Mouse (Mus musculus): Measurements from ENCODE around the gene Rpl11. TPM values are rescaled to one million over a fixed set of nuclear protein-coding genes. Genes with fewer than 3 reads are reported as not detected.

The Rpl11 gene
- polyA plus RNA-seq, 1 experiment from 2014 or later: 527 TPM

DNA sequence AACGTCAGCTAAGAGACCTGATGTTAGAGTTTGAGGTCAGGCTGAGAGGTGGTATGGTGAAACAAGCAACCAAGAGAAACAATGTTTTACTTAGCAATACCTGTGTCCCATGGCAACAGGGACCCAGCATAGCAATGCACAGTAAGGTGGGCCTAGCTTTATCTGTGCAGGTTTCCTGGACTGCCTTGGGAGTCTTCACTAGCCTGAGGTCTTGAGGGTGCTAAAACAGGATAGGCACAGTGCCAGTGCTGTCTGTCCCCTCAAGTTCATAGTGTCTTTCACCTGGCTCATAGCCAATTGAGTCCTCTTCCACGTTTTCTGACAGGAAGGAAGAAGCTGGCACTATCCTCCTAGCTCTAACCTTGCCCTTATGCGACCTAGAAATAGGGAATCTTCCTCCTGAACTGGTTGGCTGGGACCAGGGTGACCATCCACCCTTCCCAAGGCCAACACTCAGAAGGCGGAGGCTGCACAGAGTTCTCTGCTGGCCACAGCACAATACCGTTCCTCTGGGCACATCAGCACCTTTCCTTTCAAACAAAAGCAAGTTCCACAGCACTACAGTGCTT is 49.0 kb downstream of the Rpl11 start:
- Histone ChIP-seq H3K4me2 (replicated peaks; ENCODE audit: low read depth, low read length) (no peak overlapping the region), H3K9ac (ENCODE audit: low read depth, low read length) (no peak overlapping the region), H3K4me3 (ENCODE audit: low read length) (no peak overlapping the region), H3K36me3 (ENCODE audit: control insufficient read depth, insufficient read depth, low read length) (peaks cover 64% of the 10 kb centered on the region), H3K4me1 (ENCODE audit: control insufficient read depth, insufficient read depth, low read length) (no peaks in the 10 kb centered on the region), H3K27ac (ENCODE audit: low read depth, low read length) (no peak overlapping the region), H3K9me3 (ENCODE audit: control insufficient read depth, low read length) (no peaks in the 10 kb centered on the region), H3K27me3 (ENCODE audit: control insufficient read depth, insufficient read depth, low read length) (no peaks in the 10 kb centered on the region)
- WGBS: 89% methylated on average over 5 of the region's 5 CpGs
- ATAC-seq (ENCODE audit: low FRiP score, low TSS enrichment): no peak

GRCm38 (mm10) chr4:135995118-135995517 is 58.1 kb downstream of the Rpl11 start:
- no peaks in the 10 kb centered on the region for H3K27me3 ChIP-seq (ENCODE audit: control insufficient read depth, insufficient read depth, low read length)
- H3K4me2 ChIP-seq (replicated peaks; ENCODE audit: low read depth, low read length): no peak overlapping the region
- no peak for ATAC-seq (ENCODE audit: low FRiP score, low TSS enrichment)
- H3K36me3 ChIP-seq (ENCODE audit: control insufficient read depth, insufficient read depth, low read length): no peaks in the 10 kb centered on the region
- no peak overlapping the region for H3K9ac ChIP-seq (ENCODE audit: low read depth, low read length)
- peaks cover 9% of the 10 kb centered on the region; the same call in 1 of the 2 replicates for H3K9me3 ChIP-seq (ENCODE audit: control insufficient read depth, low read length)
- 90% methylated on average over 4 of the region's 4 CpGs for WGBS
- H3K4me3 ChIP-seq (ENCODE audit: low read length): no peak overlapping the region
- H3K27ac ChIP-seq (ENCODE audit: low read depth, low read length): no peak overlapping the region
- no peaks in the 10 kb centered on the region for H3K4me1 ChIP-seq (ENCODE audit: control insufficient read depth, insufficient read depth, low read length)

DNA sequence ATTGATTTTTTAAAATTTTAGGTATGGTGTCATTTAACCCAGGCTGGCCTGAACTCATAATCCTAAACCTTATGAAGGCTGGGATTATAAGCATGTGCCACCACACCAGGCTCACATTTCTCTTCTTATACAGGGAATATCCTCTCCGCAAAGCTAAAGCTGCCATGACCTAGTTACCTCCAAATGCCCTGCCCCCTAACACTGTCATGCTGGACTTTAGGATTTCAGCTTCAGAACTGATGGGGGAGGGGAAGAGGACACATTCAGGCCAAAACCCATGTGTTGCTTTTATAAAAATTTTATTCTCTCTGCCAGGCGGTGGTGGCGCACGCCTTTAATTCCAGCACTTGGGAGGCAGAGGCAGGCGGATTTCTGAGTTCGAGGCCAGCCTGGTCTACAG is 59.3 kb downstream of the Rpl11 start:
- no peak for ATAC-seq (ENCODE audit: low FRiP score, low TSS enrichment)
- no peak overlapping the region for H3K4me2 ChIP-seq (replicated peaks; ENCODE audit: low read depth, low read length)

GRCm38 (mm10) chr4:135987714-135988113 is 65.5 kb downstream of the Rpl11 start:
- no peaks in the 10 kb centered on the region for H3K9me3 ChIP-seq (ENCODE audit: control insufficient read depth, low read length)
- no peak for ATAC-seq (ENCODE audit: low FRiP score, low TSS enrichment)
- peak overlapping the region; percentile 86 for H3K27ac ChIP-seq (ENCODE audit: low read depth, low read length)
- peaks cover 9% of the 10 kb centered on the region for H3K4me1 ChIP-seq (ENCODE audit: control insufficient read depth, insufficient read depth, low read length)
- H3K4me2 ChIP-seq (replicated peaks; ENCODE audit: low read depth, low read length): peak overlapping the region; percentile 77
- peak overlapping the region; percentile 96; the same call in 1 of the 2 replicates for H3K9ac ChIP-seq (ENCODE audit: low read depth, low read length)
- H3K36me3 ChIP-seq (ENCODE audit: control insufficient read depth, insufficient read depth, low read length): peaks cover 17% of the 10 kb centered on the region; the same call in 1 of the 2 replicates
- H3K27me3 ChIP-seq (ENCODE audit: control insufficient read depth, insufficient read depth, low read length): no peaks in the 10 kb centered on the region
- 63% methylated on average over 9 of the region's 9 CpGs for WGBS
- H3K4me3 ChIP-seq (ENCODE audit: low read length): peak overlapping the region; percentile 88

More for the DNA sequence above, 59.3 kb downstream of the Rpl11 start:
- H3K4me3 ChIP-seq (ENCODE audit: low read length): no peak overlapping the region
- H3K27ac ChIP-seq (ENCODE audit: low read depth, low read length): no peak overlapping the region
- H3K36me3 ChIP-seq (ENCODE audit: control insufficient read depth, insufficient read depth, low read length): no peaks in the 10 kb centered on the region
- no peaks in the 10 kb centered on the region for H3K4me1 ChIP-seq (ENCODE audit: control insufficient read depth, insufficient read depth, low read length)
- peaks cover 9% of the 10 kb centered on the region; the same call in 1 of the 2 replicates for H3K9me3 ChIP-seq (ENCODE audit: control insufficient read depth, low read length)
- WGBS: 96% methylated on average over 6 of the region's 6 CpGs
- H3K27me3 ChIP-seq (ENCODE audit: control insufficient read depth, insufficient read depth, low read length): no peaks in the 10 kb centered on the region
- no peak overlapping the region for H3K9ac ChIP-seq (ENCODE audit: low read depth, low read length)

- Histone ChIP-seq H3K4me3 (ENCODE audit: low read length) (peak within 1 kb of the TSS; percentile 88), H3K9me3 (ENCODE audit: control insufficient read depth, low read length) (no peaks in the 10 kb centered on the region), H3K9ac (ENCODE audit: low read depth, low read length) (peak within 1 kb of the TSS; percentile 96), H3K27ac (ENCODE audit: low read depth, low read length) (peak within 1 kb of the TSS; percentile 86), H3K4me1 (ENCODE audit: control insufficient read depth, insufficient read depth, low read length) (peaks cover 9% of the 10 kb centered on the region), H3K4me2 (replicated peaks; ENCODE audit: low read depth, low read length) (peak within 1 kb of the TSS; percentile 77), H3K36me3 (ENCODE audit: control insufficient read depth, insufficient read depth, low read length) (peaks cover 17% of the 10 kb centered on the region; the same call in 1 of the 2 replicates), H3K27me3 (ENCODE audit: control insufficient read depth, insufficient read depth, low read length) (no peaks in the 10 kb centered on the region)
- ATAC-seq (ENCODE audit: low FRiP score, low TSS enrichment): peak; percentile 94
- under 1% methylated on average over 65 of the region's 81 CpGs for WGBS
Observed at GRCm38 (mm10) chr4:135986943-135987710, 66.1 kb downstream of the Rpl11 start, which contains the start of gene Pithd1. Gene Pithd1, minus strand, starts transcription at chr4:135987264.

GRCm38 (mm10) chr4:135986301-135986942 is 66.8 kb downstream of the Rpl11 start:
- H3K9ac ChIP-seq (ENCODE audit: low read depth, low read length): peak overlapping the region; percentile 96
- peaks cover 9% of the 10 kb centered on the region for H3K4me1 ChIP-seq (ENCODE audit: control insufficient read depth, insufficient read depth, low read length)
- 6% methylated on average over 23 of the region's 23 CpGs for WGBS
- ATAC-seq (ENCODE audit: low FRiP score, low TSS enrichment): no peak
- H3K27ac ChIP-seq (ENCODE audit: low read depth, low read length): peak overlapping the region; percentile 68; the same call in 1 of the 2 replicates
- H3K4me3 ChIP-seq (ENCODE audit: low read length): peak overlapping the region; percentile 88
- H3K36me3 ChIP-seq (ENCODE audit: control insufficient read depth, insufficient read depth, low read length): peaks cover 19% of the 10 kb centered on the region; the same call in 1 of the 2 replicates
- peak overlapping the region; percentile 77 for H3K4me2 ChIP-seq (replicated peaks; ENCODE audit: low read depth, low read length)
- H3K27me3 ChIP-seq (ENCODE audit: control insufficient read depth, insufficient read depth, low read length): no peaks in the 10 kb centered on the region
- H3K9me3 ChIP-seq (ENCODE audit: control insufficient read depth, low read length): no peaks in the 10 kb centered on the region

- Histone ChIP-seq H3K4me1 (ENCODE audit: control insufficient read depth, insufficient read depth, low read length) (peaks cover 9% of the 10 kb centered on the region), H3K9ac (ENCODE audit: low read depth, low read length) (peak overlapping the region; percentile 96; the same call in 1 of the 2 replicates), H3K4me3 (ENCODE audit: low read length) (peak overlapping the region; percentile 88), H3K9me3 (ENCODE audit: control insufficient read depth, low read length) (no peaks in the 10 kb centered on the region), H3K27ac (ENCODE audit: low read depth, low read length) (no peak overlapping the region), H3K36me3 (ENCODE audit: control insufficient read depth, insufficient read depth, low read length) (peaks cover 19% of the 10 kb centered on the region; the same call in 1 of the 2 replicates), H3K4me2 (replicated peaks; ENCODE audit: low read depth, low read length) (peak overlapping the region; percentile 77), H3K27me3 (ENCODE audit: control insufficient read depth, insufficient read depth, low read length) (no peaks in the 10 kb centered on the region)
- ATAC-seq (ENCODE audit: low FRiP score, low TSS enrichment): no peak
- 89% methylated on average over 7 of the region's 7 CpGs for WGBS
Observed at GRCm38 (mm10) chr4:135985769-135986168, 67.5 kb downstream of the Rpl11 start.

DNA sequence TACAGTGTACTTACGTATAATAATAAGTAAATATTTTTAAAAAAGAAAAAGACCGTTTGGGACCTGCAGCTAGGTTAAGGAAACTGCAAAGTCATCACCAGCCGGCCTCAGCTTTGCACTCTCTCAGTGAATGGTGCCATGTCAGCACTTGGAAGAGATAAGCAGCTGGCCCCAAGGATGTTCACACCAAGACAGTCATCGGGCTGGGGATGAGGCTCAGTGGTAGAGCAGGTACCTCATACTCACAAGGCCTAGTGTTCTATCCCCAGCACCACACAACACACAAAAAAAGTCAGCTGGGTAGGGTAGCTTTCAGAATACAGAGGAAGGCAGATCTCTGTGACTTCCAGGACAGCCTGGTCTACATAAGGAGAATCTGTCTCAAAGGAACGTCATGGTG is 68.0 kb downstream of the Rpl11 start:
- Histone ChIP-seq H3K9me3 (ENCODE audit: control insufficient read depth, low read length) (no peaks in the 10 kb centered on the region), H3K4me3 (ENCODE audit: low read length) (no peak overlapping the region)

More for the DNA sequence above, 68.0 kb downstream of the Rpl11 start:
- 90% methylated on average over 5 of the region's 5 CpGs for WGBS
- no peak overlapping the region for H3K9ac ChIP-seq (ENCODE audit: low read depth, low read length)
- ATAC-seq (ENCODE audit: low FRiP score, low TSS enrichment): no peak
- H3K36me3 ChIP-seq (ENCODE audit: control insufficient read depth, insufficient read depth, low read length): peaks cover 19% of the 10 kb centered on the region; the same call in 1 of the 2 replicates
- no peak overlapping the region for H3K4me2 ChIP-seq (replicated peaks; ENCODE audit: low read depth, low read length)
- no peaks in the 10 kb centered on the region for H3K27me3 ChIP-seq (ENCODE audit: control insufficient read depth, insufficient read depth, low read length)
- H3K27ac ChIP-seq (ENCODE audit: low read depth, low read length): no peak overlapping the region
- H3K4me1 ChIP-seq (ENCODE audit: control insufficient read depth, insufficient read depth, low read length): peaks cover 9% of the 10 kb centered on the region
